Mouse (Mus musculus) kidney, adult 11 months (tissue): ENCODE results near the gene Klhl10.

Experiments used
- DNase-seq: peaks from one replicate; pipeline ENCODE4 v3.0.0; 2022

Klhl10 gene

GRCm38 (mm10) chr11:100441797-100442196, at the start of gene Klhl10, which contains the start of gene Nt5c3b:
TSS of gene Klhl10 (plus strand) at chr11:100441917.
TSS of gene Nt5c3b (minus strand) at chr11:100441808.
- no peak for DNase-seq

- no peak for DNase-seq
Observed at GRCm38 (mm10) chr11:100392958-100393357, 48.8 kb upstream of the Klhl10 start.

GRCm38 (mm10) chr11:100393733-100394132, 48.0 kb upstream of the Klhl10 start:
- no peak for DNase-seq

- DNase-seq = peak; percentile 48
Observed at GRCm38 (mm10) chr11:100394353-100395074, 47.2 kb upstream of the Klhl10 start.

GRCm38 (mm10) chr11:100395200-100395599, 46.5 kb upstream of the Klhl10 start:
- peak; percentile 96 for DNase-seq

- peak; percentile 79 for DNase-seq
Observed at GRCm38 (mm10) chr11:100395861-100396631, 45.7 kb upstream of the Klhl10 start.

GRCm38 (mm10) chr11:100396886-100397599, 44.7 kb upstream of the Klhl10 start:
- peak; percentile 78 for DNase-seq

GRCm38 (mm10) chr11:100397600-100398389, 43.9 kb upstream of the Klhl10 start, which contains the start of gene Jup:
TSS of gene Jup (minus strand) at chr11:100397763.
- peak; percentile 100 for DNase-seq

GRCm38 (mm10) chr11:100398517-100398916, 43.2 kb upstream of the Klhl10 start:
- DNase-seq = no peak

- DNase-seq = no peak
Observed at GRCm38 (mm10) chr11:100399320-100399719, 42.4 kb upstream of the Klhl10 start.

- no peak for DNase-seq
Observed at GRCm38 (mm10) chr11:100399727-100400538, 41.8 kb upstream of the Klhl10 start.

GRCm38 (mm10) chr11:100400842-100401241, 40.9 kb upstream of the Klhl10 start:
- DNase-seq = no peak

GRCm38 (mm10) chr11:100402240-100402639, 39.5 kb upstream of the Klhl10 start:
- no peak for DNase-seq

- DNase-seq = no peak
Observed at GRCm38 (mm10) chr11:100402682-100403081, 39.0 kb upstream of the Klhl10 start.

- no peak for DNase-seq
Observed at GRCm38 (mm10) chr11:100403445-100404134, 38.1 kb upstream of the Klhl10 start.

- DNase-seq = no peak
Observed at GRCm38 (mm10) chr11:100404456-100405074, 37.2 kb upstream of the Klhl10 start.

GRCm38 (mm10) chr11:100406273-100406672, 35.4 kb upstream of the Klhl10 start:
- no peak for DNase-seq

- no peak for DNase-seq
Observed at GRCm38 (mm10) chr11:100406995-100407705, 34.6 kb upstream of the Klhl10 start.

- DNase-seq = peak; percentile 64
Observed at GRCm38 (mm10) chr11:100408076-100408834, 33.5 kb upstream of the Klhl10 start.
